Mouse (Mus musculus) frontal cortex, postnatal 14 days (tissue): ENCODE results near the gene Fhl3.
A peak's percentile ranks its signal among the peaks of the same experiment; 100 is the strongest.
"Not testable (repeated sequence)": the region's sequence is repeated elsewhere in the genome, so short reads cannot be mapped to it uniquely, and the experiment has no call there.

Experiments used
- DNase-seq, 2 experiments: peaks; one replicate each; pipeline ENCODE4 v3.0.0; 2022; ENCODE audit warnings: low spot score in 2 of 2

The Fhl3 gene

DNA sequence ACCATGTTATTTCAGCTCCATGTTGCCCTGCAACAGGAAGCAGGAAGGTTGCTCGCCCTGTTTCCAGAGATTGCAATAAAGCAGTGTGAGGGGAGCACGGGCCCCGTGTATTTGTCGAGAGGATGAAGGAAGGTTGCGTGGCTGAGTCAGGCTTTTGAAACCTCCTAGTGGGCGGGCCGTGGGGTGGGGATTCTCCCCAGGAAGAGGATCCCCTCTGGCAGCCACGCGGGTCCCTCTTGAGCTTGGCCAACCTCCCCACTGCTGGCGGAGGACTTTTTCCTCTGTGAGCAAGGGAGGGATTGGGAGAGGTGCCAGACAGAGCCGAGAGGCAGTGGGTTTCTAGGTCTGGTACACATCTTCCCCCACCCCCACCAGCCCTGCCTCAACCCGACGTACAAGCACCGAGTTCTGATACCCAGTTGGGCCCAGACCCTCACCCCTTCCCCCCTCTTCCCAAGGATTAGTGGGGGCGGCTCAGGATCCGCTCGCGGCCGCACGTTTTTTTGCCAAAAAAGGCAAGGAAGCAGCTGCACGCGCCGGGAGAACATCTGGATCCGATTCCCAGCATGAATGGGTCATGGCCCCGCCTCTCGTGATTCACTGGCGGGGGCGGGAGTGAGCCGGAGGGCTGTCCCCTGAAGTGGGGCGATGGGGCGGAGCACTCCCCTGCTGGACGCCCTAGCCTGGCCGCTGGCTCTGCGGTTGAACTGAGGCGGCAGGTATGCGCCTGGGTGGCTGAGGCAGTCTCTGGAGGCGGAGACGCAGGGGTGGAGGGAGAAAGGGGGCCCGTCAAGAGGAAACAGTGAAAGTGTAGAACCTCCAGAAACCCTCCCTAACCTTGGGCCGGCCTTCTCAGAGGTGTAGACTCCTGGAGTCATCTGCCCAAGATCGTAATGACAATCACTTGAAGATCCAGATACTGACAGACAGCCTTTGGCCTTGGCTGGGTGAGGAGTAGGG lies 8.3 kb downstream of the Fhl3 start:
- DNase-seq: peak; percentile 60 to 70

DNA sequence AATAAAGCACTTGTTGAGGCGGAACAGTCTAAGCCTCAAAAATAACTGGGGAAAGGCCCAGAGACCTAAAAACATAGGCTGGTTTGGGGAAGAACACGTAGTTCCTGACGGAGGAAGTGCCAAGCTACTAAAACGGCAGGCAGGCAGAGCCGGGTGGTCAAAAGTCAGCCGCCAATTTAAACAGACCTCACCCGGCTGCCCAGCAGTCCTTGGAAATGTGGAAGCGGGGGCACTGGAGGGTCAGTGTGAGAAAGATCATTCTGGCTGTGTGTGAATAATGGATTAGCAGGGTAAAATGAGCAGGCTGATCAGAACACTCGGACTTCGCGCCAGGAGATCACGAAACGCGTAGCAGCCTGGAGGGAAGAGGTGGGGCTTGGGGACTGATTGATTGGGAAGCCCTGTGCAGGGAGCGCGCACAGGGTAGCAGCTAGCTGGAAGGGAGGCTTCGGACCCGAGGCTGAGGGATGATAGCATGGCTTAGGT lies 9.5 kb downstream of the Fhl3 start:
- no peak for DNase-seq

DNA sequence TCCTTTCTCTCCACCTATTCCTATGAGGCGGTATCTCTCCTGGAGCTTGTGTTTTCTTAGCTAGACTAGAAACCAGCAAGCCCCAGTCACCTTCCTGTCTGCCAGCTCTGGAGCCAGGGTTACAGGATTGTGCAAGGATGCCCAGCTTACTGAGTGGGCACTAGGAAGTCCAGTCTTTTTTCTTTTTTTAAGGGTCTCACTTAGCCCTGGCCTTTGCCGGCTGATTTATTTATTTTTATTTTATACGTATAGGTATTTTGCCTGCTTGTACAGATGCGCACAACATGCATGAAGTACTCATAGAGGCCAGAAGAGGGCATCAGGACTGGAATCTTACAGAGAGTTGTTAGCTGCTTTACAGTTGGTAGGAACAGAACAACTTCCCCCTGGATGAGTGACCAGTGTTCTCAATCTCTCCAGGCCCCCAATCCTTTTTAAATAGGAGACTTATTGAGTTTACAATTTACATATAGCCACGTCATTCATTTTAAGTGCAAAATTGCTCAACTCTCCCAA lies 10.3 kb downstream of the Fhl3 start:
- DNase-seq: no peak

DNA sequence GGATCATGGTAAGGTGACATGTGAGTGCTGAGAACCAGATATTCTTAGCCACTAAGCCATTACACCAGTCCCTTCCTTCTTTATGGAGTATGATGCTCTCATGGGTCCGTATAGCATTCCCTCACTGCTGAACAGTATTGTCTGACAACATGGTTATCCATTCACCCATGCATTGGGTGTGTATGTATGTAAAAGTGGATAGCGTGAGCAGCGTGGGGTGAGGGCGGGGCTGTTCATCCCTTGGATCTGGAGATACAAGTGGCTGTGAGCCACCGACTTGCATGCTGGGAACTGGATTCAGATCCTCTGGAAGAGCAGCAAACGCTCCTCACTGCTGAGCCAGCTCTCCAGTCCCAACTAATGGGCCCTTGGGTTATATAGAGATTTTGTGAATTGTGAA lies 12.1 kb downstream of the Fhl3 start:
- DNase-seq: no peak

DNA sequence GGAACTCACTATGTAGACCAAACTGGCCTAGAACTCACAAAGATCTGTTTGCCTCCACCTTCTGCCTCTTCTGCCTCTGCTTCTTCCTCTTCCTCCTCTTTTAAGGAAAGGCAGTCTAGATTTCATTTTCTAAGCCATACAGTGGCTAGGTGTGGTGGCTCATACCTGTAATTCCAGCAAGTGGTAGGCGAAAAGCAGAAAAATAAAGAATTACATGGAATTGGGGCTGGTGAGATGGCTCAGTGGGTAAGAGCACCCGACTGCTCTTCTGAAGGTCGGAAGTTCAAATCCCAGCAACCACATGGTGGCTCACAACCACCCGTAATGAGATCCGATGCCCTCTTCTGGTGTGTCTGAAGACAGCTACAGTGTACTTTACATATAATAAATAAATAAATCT lies 13.3 kb downstream of the Fhl3 start:
- not testable (repeated sequence) for DNase-seq

DNA sequence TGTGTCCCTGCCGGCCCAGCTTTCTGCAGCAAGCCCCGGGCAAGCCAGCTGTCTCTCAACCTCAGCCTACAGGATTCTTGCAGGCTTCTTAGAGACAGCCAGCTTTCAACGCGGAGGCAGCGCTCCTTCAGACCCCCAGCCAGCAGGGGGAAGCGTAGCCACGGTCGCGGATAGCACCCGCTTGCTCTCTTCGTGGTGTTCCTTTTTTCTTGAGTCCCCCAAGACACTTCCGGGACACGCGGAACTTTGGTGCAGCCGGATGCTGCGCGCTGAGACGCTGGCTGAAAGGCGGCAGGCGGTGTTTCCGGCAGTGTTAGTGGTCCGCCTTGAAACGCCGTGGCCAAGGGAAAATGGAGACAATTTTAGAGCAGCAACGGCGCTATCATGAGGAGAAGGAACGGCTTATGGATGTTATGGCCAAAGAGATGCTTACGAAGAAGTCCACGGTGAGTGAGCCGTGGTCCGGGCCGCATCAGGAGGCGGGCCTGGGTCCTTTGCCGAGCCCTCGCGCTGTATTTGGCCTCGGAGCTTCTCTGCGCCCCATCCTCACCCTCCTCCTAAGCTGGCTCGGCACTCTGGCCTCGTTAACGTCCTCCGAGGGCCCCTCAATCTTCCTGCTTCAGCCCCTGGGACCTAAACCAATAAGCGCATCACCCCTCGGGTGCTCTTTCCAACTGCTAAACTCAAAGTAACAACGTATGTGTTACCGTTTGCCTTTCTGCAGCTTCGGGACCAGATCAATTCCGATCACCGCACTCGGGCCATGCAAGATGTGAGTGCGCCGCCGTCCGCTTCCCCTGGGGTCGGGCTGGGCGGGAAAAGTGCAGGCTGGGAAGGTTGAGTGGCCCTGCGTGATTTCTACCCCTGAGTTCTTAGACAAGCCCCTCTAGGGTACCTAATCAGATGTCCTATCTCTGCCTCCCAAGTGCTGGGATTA lies 14.3 kb downstream of the Fhl3 start, which contains the start of gene Sf3a3:
Sf3a3 (plus strand) TSS at position 232 of the 937 bp plus-strand sequence.
- DNase-seq: peak; percentile 90 to 91

DNA sequence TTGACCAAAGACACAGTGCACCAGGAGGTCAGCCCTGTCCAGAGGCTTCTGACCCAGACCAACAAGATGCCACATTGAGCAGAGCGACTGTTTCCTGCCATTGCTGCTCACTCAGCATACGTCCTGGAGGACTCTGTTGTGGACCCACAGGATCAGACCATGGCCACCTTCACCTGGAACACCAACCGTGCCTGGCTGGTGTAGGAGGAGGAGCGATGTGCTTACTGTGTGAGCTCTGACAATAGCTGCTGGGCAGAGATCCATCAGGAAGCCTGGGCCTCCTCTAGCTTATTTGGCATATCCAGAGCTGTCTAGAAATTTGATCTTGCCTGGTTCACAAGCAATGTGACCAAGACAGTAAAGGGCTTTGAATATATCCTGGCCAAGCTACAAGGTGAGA lies 18.6 kb downstream of the Fhl3 start:
- DNase-seq: no peak

DNA sequence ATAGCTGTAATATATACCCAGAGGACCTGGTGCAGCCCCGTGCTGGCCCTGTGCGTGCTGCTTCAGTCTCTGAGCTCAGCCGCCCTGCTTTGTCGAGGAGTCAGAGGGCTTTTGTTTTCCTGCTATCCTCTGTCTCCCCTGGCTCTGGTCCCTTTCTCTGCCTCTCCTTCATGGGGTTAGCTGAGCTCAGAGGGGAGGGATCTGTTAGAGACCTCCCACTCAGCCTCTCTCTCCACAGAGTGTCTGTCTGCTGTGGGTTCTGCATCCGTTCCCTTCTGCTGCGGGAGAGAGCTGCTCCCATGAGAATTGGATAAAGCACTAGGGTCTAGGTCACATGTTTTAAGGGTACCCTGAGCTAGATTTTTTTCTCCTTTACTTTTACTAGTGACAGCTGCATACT lies 25.6 kb downstream of the Fhl3 start:
- no peak for DNase-seq

DNA sequence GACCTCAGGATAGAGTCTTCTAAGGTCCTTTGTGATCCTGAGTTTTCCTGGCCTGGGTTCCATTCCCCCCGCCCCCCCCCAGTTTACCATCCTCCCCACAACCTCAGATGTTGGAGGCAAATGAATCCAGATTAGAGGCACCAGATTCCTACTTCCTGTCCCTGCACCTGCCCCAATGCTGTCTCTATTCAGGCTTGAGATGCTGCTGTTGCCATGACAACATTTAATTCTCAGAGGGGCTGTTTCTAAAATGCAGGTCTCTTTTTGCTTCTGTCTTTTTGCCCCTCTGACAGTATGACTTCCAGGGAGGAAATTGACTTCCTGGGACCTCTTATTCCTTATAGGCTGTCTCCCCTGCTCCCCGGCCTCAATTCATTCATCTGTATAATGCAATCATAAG lies 36.5 kb downstream of the Fhl3 start:
- DNase-seq: no peak

DNA sequence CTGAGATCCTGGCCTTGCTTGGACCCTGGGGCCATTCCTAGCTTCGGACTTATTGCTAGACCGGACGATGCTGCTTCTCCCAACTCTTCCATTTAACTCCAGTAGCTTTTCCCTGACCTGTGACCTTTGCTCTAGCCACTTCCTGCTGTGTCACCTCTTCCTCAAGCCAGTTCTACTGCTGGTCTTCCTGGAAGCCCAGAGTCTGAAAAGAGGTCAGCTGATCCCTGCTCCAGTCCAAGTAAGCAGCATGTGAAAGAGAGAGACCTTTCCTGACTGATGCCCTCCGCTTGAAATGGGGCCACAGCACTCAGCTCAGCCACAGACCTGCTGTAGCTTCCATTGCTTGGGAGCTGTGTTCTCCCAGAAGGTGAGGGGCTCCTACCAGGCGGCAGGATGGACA lies 37.0 kb downstream of the Fhl3 start:
- no peak for DNase-seq

DNA sequence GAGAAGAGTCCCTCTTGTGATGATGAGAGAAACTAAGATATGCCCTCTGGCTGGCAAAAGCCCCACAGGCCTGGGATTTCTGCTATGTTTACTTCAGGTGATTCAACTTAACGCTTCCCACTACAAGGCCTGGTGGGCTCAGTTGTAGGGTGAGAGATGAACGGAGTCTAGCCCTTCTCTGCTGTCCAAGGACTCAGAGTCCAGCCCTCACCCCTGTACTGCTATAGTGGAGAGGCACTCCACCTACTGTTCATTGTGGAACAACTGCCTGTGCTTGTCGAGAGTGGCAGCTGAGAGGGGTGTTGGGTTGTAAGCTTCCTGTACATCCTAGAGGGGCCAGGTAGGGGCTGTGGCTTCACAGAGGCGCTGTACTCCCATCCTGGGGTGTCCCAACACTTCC lies 37.5 kb downstream of the Fhl3 start:
- DNase-seq: no peak

DNA sequence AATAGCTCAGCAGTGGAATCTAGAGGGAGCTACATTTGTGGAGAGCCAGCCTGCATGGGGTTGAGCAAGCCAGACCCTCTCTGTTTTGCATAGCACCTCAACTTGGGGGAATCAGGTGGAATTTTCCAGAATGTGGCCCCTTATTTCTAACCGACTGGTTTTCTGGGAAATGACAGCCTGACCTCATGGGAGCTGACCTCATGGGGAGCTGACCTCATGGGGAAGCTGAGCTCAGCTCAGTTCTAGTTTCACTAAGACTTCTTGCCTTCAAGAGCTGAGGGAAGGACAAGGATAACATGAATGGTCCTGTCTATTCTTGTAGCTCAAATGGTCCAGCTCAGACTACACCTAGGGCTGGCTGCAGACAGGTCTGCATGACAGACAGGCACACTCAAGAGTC lies 38.3 kb downstream of the Fhl3 start:
- DNase-seq: no peak

DNA sequence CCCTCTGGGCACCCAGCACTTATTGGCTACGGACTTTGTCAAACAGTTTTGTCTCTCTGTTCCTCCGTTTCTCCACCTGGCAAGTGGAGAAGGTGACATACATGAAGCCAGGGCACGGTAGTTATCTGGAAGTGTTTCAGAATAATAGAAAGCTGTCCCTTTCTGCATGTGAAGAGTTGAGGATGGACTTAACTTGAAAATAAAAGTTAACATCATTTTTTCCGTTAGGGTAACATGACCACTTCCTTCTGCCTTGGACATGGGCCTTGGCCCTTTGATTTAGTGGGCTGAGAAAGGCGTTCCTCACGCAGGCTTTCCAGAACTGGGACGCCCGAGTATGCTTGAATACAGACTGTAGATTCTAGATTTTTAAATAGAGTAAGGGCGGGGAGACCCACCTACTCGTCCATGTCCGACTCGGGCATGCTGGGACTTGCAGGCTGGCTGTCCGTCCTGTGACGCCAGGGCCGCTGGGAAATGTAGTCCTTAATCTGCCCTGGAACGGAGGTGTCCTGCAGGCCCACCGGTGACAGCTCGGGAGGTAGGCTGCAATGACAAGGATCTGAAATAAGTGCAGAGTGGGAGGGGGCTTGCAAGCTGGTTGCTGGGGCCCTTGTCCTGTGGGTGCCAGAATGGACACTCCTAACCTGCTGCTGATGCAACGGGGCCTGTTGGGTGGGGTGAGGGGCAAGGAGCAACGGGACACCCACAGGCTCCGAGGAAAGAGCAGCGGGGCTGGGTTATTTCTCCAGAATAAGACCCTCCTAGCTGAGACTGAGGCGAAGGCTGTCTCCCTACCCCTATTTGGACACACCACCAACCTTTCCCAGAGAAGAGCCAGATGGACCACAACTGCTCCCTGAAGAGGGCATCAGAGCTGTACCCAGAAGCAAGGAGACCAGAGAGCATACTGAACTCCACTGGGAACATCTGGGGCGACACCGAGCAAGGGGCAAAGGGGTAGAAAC lies 41.2 kb downstream of the Fhl3 start, which contains the start of gene Inpp5b:
Inpp5b (plus strand) TSS at position 475 of the 968 bp plus-strand sequence.
- DNase-seq: peak; percentile 71 to 81

DNA sequence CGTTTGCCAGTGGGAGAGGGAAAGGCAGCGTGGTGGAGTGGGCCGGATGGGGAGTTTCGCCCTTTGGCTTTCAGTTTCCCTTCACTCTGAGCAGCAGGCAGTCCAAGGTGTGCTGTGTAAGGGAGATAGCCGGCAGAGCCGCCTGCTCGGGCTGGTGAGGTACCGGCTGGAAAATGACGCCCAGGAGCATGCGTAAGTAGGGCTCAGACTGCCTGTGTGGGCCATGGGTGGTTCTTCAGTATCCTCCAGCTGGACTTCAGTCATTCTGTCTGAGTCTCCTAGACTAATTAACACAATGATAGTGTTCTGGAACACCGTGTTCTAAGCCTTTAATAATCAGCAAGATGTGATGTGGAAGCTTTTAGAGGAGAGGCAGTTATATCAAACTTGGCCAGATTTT lies 42.3 kb downstream of the Fhl3 start:
- no peak for DNase-seq

DNA sequence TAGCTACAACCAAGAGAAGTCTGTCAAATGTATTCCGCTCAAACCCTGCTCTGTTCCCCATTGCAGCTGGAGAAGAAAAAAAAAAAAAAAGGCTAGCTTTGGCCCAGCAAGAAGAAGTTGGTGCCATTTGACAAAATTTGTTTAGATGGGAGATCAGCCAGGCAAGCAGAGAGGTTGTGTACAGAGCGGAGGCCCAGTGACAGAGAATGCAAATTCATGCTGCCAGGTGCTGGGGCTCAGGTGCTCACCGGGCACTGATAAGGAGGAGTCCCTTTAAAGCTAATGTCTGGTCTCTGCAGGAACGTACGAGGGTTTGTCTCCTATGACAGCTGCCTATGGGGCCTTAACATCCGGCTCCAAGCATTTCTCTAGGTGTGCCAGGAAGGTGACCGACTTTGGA lies 46.1 kb downstream of the Fhl3 start:
- no peak for DNase-seq

DNA sequence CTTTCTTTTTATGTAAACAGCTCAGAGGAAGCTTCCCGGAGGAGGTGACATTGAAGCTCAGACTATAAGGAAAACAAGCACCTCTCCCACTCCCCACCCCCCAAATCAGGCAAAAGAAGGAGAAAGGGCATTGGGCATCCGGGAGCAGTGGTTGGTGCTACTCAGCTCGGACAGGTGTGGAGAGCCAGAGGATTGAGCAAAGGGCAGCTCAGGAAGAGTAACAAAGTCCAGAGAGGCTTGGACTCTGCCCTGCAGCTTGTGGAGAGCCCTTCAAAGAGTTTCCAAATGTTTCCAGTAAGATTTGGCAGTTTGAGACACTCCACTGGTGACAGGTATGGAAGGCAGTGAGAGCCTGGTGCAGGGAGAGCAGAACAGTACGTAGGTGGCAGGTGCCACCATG lies 47.4 kb downstream of the Fhl3 start:
- no peak for DNase-seq

DNA sequence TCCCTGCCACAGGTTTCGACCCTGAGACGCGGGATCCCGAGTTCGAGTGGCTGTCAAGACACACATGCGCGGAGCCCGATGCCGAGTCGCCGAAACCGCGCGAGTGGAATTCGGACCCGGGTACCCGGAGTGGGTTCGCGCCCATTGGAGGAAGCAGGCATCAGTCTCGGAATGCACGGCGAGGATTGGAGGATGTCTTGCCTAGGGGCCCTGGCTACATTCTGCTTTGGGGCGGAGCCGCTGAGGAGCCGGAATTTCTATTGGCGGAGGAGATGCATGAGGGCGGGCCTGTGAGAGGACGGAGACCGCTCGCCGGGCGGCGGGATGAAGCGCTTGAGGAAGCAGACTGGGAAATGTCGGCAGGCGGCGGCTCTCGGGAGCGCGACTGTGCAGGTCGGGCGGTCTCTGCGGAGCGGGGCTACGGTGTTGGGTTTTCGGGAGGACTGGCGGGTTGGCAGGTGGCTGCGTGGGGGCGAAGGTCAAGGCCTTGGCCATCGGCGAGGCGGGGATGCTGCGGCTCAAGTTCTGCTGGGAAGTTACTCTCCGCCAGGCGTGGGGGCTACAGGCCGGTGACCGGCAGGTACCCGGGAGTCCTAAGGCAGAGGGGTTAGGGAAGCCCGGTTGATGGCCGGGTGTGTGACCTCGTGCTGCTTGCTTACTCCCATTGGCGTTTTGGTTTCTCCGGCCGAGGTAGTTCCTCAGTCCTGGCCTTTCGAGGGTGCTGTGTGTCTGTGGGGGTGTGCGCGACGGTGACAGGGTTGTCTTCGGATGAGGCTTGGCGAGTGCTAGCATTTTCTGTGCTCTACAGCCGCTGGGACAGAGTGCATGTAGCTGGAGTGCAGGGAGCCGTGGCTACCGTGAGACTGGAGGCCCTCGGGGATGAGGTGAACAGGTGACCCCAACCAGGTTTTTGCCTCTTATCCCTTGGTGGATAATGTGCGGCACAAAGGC lies 51.1 kb downstream of the Fhl3 start:
- peak; percentile 97 to 99 for DNase-seq

DNA sequence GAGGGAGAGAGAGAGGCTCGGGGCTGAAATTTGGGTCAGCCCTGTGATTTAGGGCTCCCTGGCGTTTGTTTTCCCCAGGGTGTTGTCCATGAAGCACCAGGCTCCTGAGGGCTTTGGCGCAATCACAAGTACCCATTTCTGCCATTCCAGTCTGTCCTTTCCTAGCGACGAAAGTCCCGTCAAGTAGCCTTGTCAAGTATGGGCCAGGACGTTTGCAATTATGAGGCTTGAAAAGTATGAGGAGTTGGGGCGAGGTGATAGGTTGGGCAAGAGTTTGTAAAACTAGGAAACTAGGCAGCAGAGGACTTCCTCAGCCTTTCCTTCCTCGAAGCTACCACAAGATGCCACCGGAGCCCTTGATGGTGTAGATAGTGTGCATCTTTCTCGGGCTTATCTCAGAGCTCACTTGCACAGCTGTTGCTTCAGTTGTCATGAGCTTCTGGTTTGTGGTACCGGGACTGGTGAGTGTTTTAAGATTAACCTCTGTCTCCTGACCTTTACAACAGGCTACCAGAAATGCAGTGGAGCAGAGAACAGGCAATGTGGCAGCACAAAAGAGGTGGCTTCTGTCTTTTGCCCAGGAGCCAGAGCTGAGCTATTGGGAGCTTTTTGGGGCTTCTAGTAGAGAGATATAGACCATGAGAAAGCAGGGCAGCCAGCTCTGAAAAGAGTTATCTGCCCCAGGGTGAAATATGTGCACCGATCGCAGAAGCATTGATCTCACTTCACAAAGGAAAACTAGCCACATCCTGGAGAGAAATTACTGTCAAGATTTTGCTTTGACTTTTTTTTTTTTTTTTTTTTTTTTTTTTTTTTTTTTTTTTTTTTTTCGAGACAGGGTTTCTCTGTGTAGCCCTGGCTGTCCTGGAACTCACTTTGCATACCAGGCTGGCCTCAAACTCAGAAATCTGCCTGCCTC lies 52.0 kb downstream of the Fhl3 start:
- no peak for DNase-seq

DNA sequence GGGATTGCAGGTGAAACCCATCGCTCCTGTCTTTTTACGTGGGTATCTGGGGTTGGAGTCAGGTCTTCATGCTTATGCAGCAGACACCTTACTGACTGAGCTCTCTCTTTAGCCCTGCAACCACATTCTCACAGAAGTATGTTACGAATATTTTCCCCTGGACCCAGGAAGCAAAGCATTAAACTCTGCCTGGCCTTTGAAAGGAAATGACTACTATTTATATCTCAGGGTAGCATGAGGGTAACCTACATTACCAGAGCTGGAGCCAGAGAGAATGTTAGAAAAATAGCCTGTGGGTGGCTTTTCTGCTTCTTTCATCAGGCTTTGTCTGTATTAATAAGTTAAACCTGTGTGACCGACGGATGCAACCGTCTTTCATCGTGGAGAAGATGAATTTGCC lies 55.0 kb downstream of the Fhl3 start:
- DNase-seq: no peak
